Mouse (Mus musculus) brain, embryonic 14.5 days (tissue): ENCODE results near the gene Nap1l4.

Source experiments
- CTCF ChIP-seq: fragments of 200-500 bp; IDR thresholded peaks from 2 replicates; pipeline ENCODE4 v1.5.1; 2012; ENCODE audit warnings: inconsistent platforms, mild to moderate bottlenecking, moderate library complexity, borderline replicate concordance; ENCODE audit not compliant: insufficient read depth, insufficient read length; ENCODE audit errors: extremely low read depth
- POLR2A ChIP-seq: fragments of 200-500 bp; IDR thresholded peaks from 2 replicates; pipeline ENCODE4 v1.6.1; 2012; ENCODE audit warnings: mild to moderate bottlenecking, inconsistent platforms, borderline replicate concordance; ENCODE audit not compliant: poor library complexity, insufficient read depth, insufficient read length, severe bottlenecking; ENCODE audit errors: extremely low read depth

DNA sequence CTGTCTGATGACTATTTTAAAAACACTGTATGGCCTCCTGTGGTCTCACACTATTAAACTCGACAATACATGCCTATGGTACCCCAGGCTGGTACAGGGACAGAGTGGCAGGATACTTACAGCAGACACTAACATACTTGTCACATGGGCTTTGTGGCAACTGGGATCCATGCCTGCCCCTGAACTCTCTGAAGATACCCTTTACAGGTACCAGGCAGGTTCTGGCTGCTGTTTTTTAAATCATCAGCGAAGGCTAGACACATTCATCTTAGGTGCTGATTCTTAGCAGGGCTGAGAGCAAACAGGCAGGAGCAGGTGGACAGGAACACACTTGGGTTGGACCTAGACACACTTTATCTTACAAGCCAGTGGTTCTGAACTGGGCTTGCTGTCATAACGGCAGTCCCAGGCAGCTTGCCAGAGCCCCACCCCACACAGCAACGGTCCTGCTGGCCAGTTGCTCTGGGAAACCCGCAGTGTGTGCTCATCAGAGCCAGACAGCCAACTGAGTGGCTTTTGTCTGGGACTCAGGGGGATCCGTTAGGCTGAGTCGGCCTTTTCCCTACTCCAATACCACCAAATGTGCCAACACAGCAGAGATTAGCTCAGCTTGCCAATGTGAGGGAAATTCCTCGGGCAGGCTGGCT, 8.2 kb upstream of the Nap1l4 start:
- no peak for TF ChIP-seq POLR2A
- TF ChIP-seq CTCF, result no peak
